Mouse (Mus musculus) 3T3-L1 (cell line): ENCODE measurements around the gene Ppfibp2.

Source experiments
- DNase-seq: peaks from one replicate; pipeline ENCODE4 v3.0.0-alpha.2; 2015; ENCODE audit warnings: low read depth, low spot score

The Ppfibp2 gene

GRCm38 (mm10) chr7:107700646-107701045 is 105.6 kb downstream of the Ppfibp2 start:
- no peak for DNase-seq

GRCm38 (mm10) chr7:107702461-107703380 is 107.7 kb downstream of the Ppfibp2 start:
- peak; percentile 9 for DNase-seq

DNA sequence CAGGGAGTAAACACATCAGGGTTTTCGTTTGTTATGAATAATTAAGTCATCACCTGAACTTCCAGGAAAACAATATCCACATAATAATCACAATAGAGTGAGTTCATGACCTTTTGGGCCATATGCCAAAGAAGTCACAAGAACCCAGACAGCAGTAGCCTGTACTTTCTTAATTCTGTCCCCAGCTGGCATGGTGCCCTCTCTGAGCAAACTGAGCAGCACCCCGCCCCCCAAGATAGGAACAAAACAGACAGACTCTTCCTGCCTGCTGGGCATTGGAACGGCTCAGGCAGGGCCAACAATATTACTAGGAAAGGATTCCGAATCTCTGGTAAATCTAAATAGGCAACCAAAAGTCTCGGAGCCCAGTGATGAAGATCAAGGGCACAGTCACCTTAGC is 110.9 kb downstream of the Ppfibp2 start:
- no peak for DNase-seq

GRCm38 (mm10) chr7:107707650-107708049 is 112.6 kb downstream of the Ppfibp2 start:
- DNase-seq = no peak

GRCm38 (mm10) chr7:107708491-107709112 is 113.6 kb downstream of the Ppfibp2 start:
- no peak for DNase-seq

DNA sequence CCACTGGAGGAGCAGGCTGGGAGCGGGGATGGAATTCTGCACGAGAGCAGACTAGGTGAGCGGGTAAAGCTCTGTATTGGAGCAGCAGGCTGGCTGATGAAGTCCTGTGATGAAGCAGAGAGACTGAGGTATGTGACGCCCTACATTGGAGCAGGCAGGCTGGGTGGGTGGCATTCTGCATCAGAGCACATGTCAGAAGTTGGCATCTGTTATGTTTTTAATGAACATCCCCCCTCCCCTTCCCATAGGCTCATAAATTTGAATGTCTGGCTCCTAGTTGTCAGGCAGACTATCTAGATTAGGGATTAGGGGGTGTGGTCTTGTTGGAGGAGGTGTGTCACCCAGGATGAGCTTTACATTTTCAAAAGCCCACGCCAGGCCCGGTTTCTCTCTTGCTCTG is 117.7 kb downstream of the Ppfibp2 start:
- no peak for DNase-seq

GRCm38 (mm10) chr7:107714067-107714466 is 119.1 kb downstream of the Ppfibp2 start:
- DNase-seq = no peak

DNA sequence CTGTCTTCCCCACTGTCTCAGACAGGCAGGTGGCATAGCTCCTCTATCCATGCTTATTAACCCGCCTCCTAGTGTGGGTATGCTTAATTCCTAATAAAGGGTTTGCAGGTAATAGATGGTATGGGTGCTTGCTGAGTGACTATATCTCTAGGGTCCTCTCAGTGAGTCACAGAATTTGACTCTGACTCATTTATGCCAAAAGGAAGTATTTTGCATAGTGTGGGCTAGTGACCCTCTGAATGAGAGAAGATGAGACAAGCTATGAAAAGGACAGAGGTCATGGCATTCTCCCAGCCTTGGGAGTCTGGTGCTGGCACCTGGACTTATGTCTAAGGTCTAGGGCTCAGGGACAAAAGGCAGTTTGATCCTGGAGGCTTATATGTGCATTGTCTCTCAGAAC is 125.8 kb downstream of the Ppfibp2 start:
- no peak for DNase-seq

DNA sequence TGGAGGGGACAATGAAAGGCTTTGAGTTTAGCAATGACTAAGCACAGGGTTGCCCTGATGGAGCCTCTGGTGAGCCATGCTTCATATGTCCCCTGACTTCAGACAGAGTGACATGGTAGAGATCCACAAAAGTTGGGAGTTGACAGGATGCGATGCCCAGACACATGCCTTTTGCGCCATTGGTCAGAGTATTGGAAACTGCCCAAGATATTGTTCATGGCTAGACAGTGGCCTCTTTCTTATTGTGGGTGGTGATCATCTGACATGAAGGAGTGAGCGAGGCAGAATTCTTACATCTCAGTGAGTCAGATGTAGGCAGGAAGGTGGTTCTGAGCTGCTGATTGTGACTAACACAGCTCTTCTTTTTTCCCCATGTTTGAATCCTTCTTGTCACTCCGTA is 127.5 kb downstream of the Ppfibp2 start:
- no peak for DNase-seq

- DNase-seq = no peak
Measured at GRCm38 (mm10) chr7:107727538-107727937, 132.5 kb downstream of the Ppfibp2 start.

DNA sequence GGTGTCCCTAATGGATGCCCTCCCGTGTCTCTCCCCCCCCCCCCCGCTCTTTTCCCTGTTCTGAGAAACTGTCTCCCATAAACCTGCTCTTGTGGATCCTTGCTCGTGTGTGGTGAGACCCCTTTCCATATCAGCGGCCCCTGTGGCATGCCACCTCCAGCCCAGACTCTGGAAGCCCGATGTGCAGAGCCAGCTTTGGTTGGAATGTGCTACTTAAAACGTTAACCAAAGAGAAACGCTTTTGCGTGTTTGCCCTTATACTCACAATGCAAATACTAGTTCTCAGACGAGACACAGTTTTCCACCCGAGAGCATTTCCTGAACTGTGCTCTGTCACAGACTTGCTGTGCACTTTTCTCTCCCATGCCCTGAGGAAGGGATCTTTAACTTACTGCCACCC is 135.6 kb downstream of the Ppfibp2 start:
- no peak for DNase-seq

- no peak for DNase-seq
Measured at GRCm38 (mm10) chr7:107733162-107733561, 138.2 kb downstream of the Ppfibp2 start.

- DNase-seq = peak; percentile 5
Measured at GRCm38 (mm10) chr7:107738726-107739125, 143.7 kb downstream of the Ppfibp2 start.

GRCm38 (mm10) chr7:107742963-107743465 is 148.0 kb downstream of the Ppfibp2 start:
- no peak for DNase-seq

GRCm38 (mm10) chr7:107744454-107744853 is 149.4 kb downstream of the Ppfibp2 start:
- DNase-seq = no peak

DNA sequence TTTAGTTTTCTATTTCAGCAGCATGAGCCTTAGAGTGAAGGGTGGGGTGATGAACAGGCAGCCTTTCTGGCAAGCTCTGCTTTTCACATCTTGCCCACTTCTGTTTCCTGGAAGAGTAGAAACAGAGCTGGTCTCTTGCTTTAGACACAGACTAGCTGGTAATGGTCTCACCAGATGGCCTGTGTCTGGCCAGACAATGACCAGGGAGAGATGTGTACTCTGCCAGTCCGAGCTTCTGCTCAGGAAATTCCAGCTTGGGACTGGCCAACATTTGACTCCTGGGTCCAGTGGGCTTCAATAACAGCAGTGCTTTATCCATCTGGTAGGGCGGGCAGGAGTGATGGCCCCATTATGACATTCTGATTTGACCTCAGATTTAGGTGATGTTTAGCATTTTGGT is 150.1 kb downstream of the Ppfibp2 start:
- no peak for DNase-seq

DNA sequence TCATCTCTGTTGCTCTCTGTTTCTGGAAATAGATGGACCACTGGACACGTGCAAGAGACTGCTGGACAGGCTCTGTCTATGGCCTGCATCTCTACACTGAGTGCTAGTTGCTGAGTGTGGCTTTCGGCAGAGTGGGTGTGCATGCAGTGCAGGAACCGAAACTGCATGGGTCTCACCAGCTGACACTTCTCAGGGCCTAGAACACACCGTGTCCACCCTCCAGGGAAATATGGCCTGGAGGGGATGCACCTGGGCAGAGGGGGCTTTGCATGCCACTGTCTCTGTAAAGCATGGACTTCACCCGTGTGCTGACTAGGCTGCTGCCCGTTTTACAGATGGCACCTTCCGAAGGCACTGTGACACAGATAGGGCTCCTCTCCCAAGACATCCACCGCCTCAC is 151.0 kb downstream of the Ppfibp2 start:
- no peak for DNase-seq

DNA sequence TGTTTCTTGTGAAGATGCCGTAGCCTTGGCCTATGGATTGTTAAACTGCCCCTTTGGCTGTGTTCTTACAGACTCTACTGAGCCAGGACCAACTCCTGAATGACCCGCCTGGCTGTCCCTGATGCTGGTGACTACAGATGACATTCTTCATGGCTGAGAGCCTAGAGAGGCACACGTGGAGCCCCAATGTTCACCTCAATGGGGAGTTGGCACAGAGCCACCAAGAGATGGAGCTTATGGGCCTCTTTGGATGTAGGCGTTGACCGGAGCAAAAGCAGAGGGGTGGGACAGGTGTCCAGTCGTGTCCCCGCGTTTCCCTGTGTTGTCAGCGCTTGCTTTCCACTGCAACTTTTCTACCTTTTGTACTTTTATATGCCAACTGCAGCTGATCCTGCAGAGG is 152.5 kb downstream of the Ppfibp2 start:
- no peak for DNase-seq

- peak; percentile 25 for DNase-seq
Measured at GRCm38 (mm10) chr7:107747954-107748353, 152.9 kb downstream of the Ppfibp2 start.

- peak; percentile 39 for DNase-seq
Measured at GRCm38 (mm10) chr7:107749270-107749669, 154.3 kb downstream of the Ppfibp2 start.

DNA sequence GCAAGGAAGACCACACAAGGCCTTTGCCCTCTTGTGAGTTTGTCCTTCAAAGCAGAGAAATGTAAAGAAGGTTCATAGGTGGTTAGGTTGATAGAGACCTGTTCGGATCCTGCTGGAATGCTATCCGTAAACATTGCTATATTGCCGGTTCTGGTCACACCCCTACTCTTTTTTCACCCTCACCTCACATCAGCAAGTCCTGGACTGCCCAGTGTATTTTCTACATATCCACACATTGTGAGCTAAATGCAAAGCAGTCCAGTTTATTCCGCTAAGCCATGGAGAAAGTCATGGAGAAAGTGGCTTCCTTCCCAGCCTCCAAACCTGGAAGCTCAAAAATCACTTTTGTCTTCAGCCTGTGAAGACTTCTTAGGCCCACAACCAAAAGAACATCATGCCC is 154.7 kb downstream of the Ppfibp2 start:
- no peak for DNase-seq

DNA sequence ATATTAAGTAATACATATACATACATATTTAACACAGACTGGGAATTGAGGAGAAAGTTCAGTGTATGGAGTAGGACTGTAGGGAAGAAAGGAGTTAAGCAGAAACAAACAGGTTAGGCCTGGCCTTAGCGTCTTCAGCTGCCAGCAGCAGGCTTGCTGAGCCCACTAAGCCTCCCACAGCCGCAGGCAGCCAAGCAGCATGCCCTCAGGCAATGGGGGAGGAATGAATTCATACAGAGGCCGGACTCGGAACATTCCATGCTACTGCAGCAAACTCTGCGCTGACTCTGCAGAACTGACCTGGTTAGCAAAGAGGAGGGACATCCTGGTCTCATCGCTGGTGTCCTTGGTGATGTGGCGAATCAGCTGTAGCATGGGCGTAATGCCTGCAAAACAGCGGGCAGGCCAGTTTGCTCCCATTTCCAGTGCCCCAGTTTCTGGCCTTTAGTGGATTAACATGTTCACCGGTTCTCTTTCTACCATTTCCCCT is 157.1 kb downstream of the Ppfibp2 start:
- no peak for DNase-seq

DNA sequence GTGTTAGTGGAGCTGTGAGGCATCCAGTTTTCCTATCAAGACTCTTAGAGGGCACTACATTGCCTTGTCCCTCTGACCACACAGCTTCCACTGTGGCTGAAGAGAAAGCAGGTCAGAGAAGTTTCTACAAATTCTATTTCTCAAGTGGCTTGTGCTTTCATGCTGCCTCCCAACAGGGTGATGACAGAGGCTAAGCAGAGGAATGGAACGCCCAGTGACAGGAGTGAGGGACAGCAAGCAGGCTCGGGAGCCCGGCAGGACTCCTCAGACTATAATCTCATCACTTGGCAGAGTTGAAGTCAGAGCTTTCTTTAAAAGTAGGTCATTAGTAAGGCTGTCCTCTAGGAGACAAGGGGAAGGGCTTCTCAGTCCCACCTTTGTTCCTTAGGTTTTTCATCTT is 160.9 kb downstream of the Ppfibp2 start:
- no peak for DNase-seq
